Mouse (Mus musculus) stomach, embryonic 15.5 days (tissue): ENCODE results near the gene 4932438A13Rik. TPM values are rescaled to one million over a fixed set of nuclear protein-coding genes. Genes with fewer than 3 reads are reported as not detected.

Experiments used
- ATAC-seq: fragments of 200-750 bp; cut with Nextera tagmentation; 2 replicates; pipeline ENCODE4 v1.8.0; 2017; ENCODE audit warnings: low read depth, moderate number of reproducible peaks, moderate TSS enrichment; ENCODE audit not compliant: insufficient read depth, low FRiP score
- H3K27ac ChIP-seq: fragments of 300-500 bp; sonication (generic); 2 replicates; pipeline ENCODE4 v1.5.1; 2015; ENCODE audit warnings: mild to moderate bottlenecking, inconsistent platforms
- H3K27me3 ChIP-seq: fragments of 300-500 bp; sonication (generic); replicated peaks from 2 replicates; pipeline ENCODE4 v1.6.1; 2015; ENCODE audit warnings: inconsistent platforms
- H3K36me3 ChIP-seq: fragments of 300-500 bp; sonication (generic); 2 replicates; pipeline ENCODE4 v1.6.1; 2015; ENCODE audit warnings: inconsistent platforms
- H3K4me1 ChIP-seq: fragments of 300-500 bp; sonication (generic); 2 replicates; pipeline ENCODE4 v1.6.1; 2015; ENCODE audit warnings: inconsistent platforms
- H3K4me2 ChIP-seq: fragments of 300-500 bp; sonication (generic); 2 replicates; pipeline ENCODE4 v1.6.1; 2015; ENCODE audit warnings: mild to moderate bottlenecking, inconsistent platforms
- H3K4me3 ChIP-seq: fragments of 300-500 bp; sonication (generic); replicated peaks from 2 replicates; pipeline ENCODE4 v1.5.1; 2015; ENCODE audit warnings: inconsistent platforms
- H3K9ac ChIP-seq: fragments of 300-500 bp; sonication (generic); 2 replicates; pipeline ENCODE4 v1.6.1; 2015; ENCODE audit warnings: inconsistent platforms
- H3K9me3 ChIP-seq: fragments of 300-500 bp; sonication (generic); 2 replicates; pipeline ENCODE4 v1.6.1; 2016; ENCODE audit warnings: inconsistent platforms
- WGBS: fragments of 180-500 bp; shearing (Covaris S2); methylation state at CpG from one replicate; pipeline ENCODE4 v1.1.7; 2015; 5-methylcytosine and 5-hydroxymethylcytosine counted together
- polyA plus RNA-seq: library from polyadenylated mRNA; unstranded; fragments of >200 nt; fragmentation: Nextera tagmentation; extraction: Ambion mirVana; gene quantifications from 2 replicates; pipeline ENCODE4 v1.2.1, GENCODE M21; 2015

Gene 4932438A13Rik
- polyA plus RNA-seq, 1 experiment from 2014 or later: 39.0 TPM

- H3K4me1 ChIP-seq: no peaks in the 10 kb centered on the region
- H3K27me3 ChIP-seq: no peaks in the 10 kb centered on the region
- H3K27ac ChIP-seq: no peak overlapping the region
- H3K9me3 ChIP-seq: no peaks in the 10 kb centered on the region
- no peak overlapping the region for H3K9ac ChIP-seq
- H3K4me3 ChIP-seq: no peak overlapping the region
- ATAC-seq: no peak
- WGBS: 17% methylated on average over 12 of the region's 12 CpGs
- H3K4me2 ChIP-seq: peak overlapping the region; percentile 23; the same call in 1 of the 2 replicates
- H3K36me3 ChIP-seq: no peaks in the 10 kb centered on the region
These were observed 22.0 kb upstream of the 4932438A13Rik start for GRCm38 (mm10) chr3:36840650-36841555.

GRCm38 (mm10) chr3:36853733-36854440, 9.0 kb upstream of the 4932438A13Rik start:
- H3K27ac ChIP-seq: no peak overlapping the region

GRCm38 (mm10) chr3:36861411-36862410, 1.2 kb upstream of the 4932438A13Rik start:
- Histone ChIP-seq H3K27ac (no peak overlapping the region), H3K4me2 (peak overlapping the region; percentile 63; the same call in 1 of the 2 replicates), H3K9me3 (no peaks in the 10 kb centered on the region), H3K27me3 (no peaks in the 10 kb centered on the region), H3K9ac (no peak overlapping the region), H3K4me1 (no peaks in the 10 kb centered on the region), H3K36me3 (peaks cover 4% of the 10 kb centered on the region; the same call in 1 of the 2 replicates), H3K4me3 (no peak overlapping the region)
- ATAC-seq: no peak
- WGBS: 81% methylated on average over 3 of the region's 3 CpGs

More at GRCm38 (mm10) chr3:36853733-36854440, 9.0 kb upstream of the 4932438A13Rik start:
- H3K27me3 ChIP-seq: no peaks in the 10 kb centered on the region
- H3K4me1 ChIP-seq: no peaks in the 10 kb centered on the region
- WGBS: 34% methylated on average over 10 of the region's 10 CpGs
- no peak overlapping the region for H3K4me3 ChIP-seq
- no peaks in the 10 kb centered on the region for H3K9me3 ChIP-seq
- no peak for ATAC-seq
- H3K36me3 ChIP-seq: no peaks in the 10 kb centered on the region
- H3K9ac ChIP-seq: no peak overlapping the region
- H3K4me2 ChIP-seq: peak overlapping the region; percentile 30

- H3K27me3 ChIP-seq: no peaks in the 10 kb centered on the region
- H3K9ac ChIP-seq: peak overlapping the region; percentile 68
- H3K4me2 ChIP-seq: peak overlapping the region; percentile 63
- peaks cover 8% of the 10 kb centered on the region; the same call in 1 of the 2 replicates for H3K36me3 ChIP-seq
- peak; percentile 36; the same call in 1 of the 2 replicates for ATAC-seq
- peak overlapping the region; percentile 87 for H3K4me3 ChIP-seq
- H3K27ac ChIP-seq: peak overlapping the region; percentile 77
- no peaks in the 10 kb centered on the region for H3K9me3 ChIP-seq
- H3K4me1 ChIP-seq: no peaks in the 10 kb centered on the region
- under 1% methylated on average over 19 of the region's 23 CpGs for WGBS
These were observed 523 bp downstream of the 4932438A13Rik start for GRCm38 (mm10) chr3:36863427-36863826.

GRCm38 (mm10) chr3:36863881-36864280, 977 bp downstream of the 4932438A13Rik start:
- Histone ChIP-seq H3K4me1 (no peaks in the 10 kb centered on the region), H3K27ac (no peak overlapping the region), H3K4me3 (peak overlapping the region; percentile 87), H3K27me3 (no peaks in the 10 kb centered on the region), H3K4me2 (peak overlapping the region; percentile 63), H3K9ac (peak overlapping the region; percentile 68; the same call in 1 of the 2 replicates), H3K36me3 (peaks cover 8% of the 10 kb centered on the region; the same call in 1 of the 2 replicates), H3K9me3 (no peaks in the 10 kb centered on the region)
- no peak for ATAC-seq
- 55% methylated on average over 4 of the region's 4 CpGs for WGBS

GRCm38 (mm10) chr3:36864466-36864865, 1.6 kb downstream of the 4932438A13Rik start:
- no peaks in the 10 kb centered on the region for H3K4me1 ChIP-seq
- WGBS: 90% methylated on average over 4 of the region's 4 CpGs
- H3K27me3 ChIP-seq: no peaks in the 10 kb centered on the region
- peaks cover 8% of the 10 kb centered on the region; the same call in 1 of the 2 replicates for H3K36me3 ChIP-seq
- no peak overlapping the region for H3K4me3 ChIP-seq
- no peak overlapping the region for H3K9ac ChIP-seq
- H3K27ac ChIP-seq: no peak overlapping the region
- H3K4me2 ChIP-seq: no peak overlapping the region
- ATAC-seq: no peak
- H3K9me3 ChIP-seq: no peaks in the 10 kb centered on the region

- 95% methylated on average over 3 of the region's 3 CpGs for WGBS
- ATAC-seq: no peak
- Histone ChIP-seq H3K9ac (no peak overlapping the region), H3K4me2 (no peak overlapping the region), H3K36me3 (0 out of 2 replicates have a peak, but pooled peaks cover 6% of the 10 kb centered on the region), H3K27me3 (no peaks in the 10 kb centered on the region), H3K4me3 (no peak overlapping the region), H3K27ac (no peak overlapping the region), H3K9me3 (no peaks in the 10 kb centered on the region), H3K4me1 (no peaks in the 10 kb centered on the region)
These were observed 42.5 kb downstream of the 4932438A13Rik start for GRCm38 (mm10) chr3:36905372-36905771.

- no peak overlapping the region for H3K9ac ChIP-seq
- ATAC-seq: no peak
- H3K36me3 ChIP-seq: no peaks in the 10 kb centered on the region
- no peaks in the 10 kb centered on the region for H3K9me3 ChIP-seq
- 86% methylated on average over 2 of the region's 2 CpGs for WGBS
- H3K4me2 ChIP-seq: no peak overlapping the region
- no peaks in the 10 kb centered on the region for H3K4me1 ChIP-seq
- H3K27me3 ChIP-seq: no peaks in the 10 kb centered on the region
- no peak overlapping the region for H3K27ac ChIP-seq
- no peak overlapping the region for H3K4me3 ChIP-seq
These were observed 54.9 kb downstream of the 4932438A13Rik start for GRCm38 (mm10) chr3:36917832-36918231.

- H3K4me1 ChIP-seq: no peaks in the 10 kb centered on the region
- no peaks in the 10 kb centered on the region for H3K27me3 ChIP-seq
- no peaks in the 10 kb centered on the region for H3K36me3 ChIP-seq
- no peaks in the 10 kb centered on the region for H3K9me3 ChIP-seq
- 72% methylated on average over 4 of the region's 4 CpGs for WGBS
- H3K9ac ChIP-seq: no peak overlapping the region
- no peak for ATAC-seq
- no peak overlapping the region for H3K27ac ChIP-seq
- no peak overlapping the region for H3K4me2 ChIP-seq
- no peak overlapping the region for H3K4me3 ChIP-seq
These were observed 55.4 kb downstream of the 4932438A13Rik start for GRCm38 (mm10) chr3:36918322-36918721.

GRCm38 (mm10) chr3:36941572-36941971, 78.7 kb downstream of the 4932438A13Rik start:
- no peaks in the 10 kb centered on the region for H3K36me3 ChIP-seq
- no peaks in the 10 kb centered on the region for H3K4me1 ChIP-seq
- no peak for ATAC-seq
- 43% methylated on average over 5 of the region's 5 CpGs for WGBS
- H3K4me3 ChIP-seq: no peak overlapping the region
- no peak overlapping the region for H3K9ac ChIP-seq
- no peak overlapping the region for H3K27ac ChIP-seq
- no peak overlapping the region for H3K4me2 ChIP-seq
- H3K27me3 ChIP-seq: no peaks in the 10 kb centered on the region
- no peaks in the 10 kb centered on the region for H3K9me3 ChIP-seq

GRCm38 (mm10) chr3:36942108-36942507, 79.2 kb downstream of the 4932438A13Rik start:
- no peak for ATAC-seq
- no peak overlapping the region for H3K9ac ChIP-seq
- 56% methylated on average over 6 of the region's 6 CpGs for WGBS

More at GRCm38 (mm10) chr3:36942108-36942507, 79.2 kb downstream of the 4932438A13Rik start:
- Histone ChIP-seq H3K4me2 (no peak overlapping the region), H3K27ac (no peak overlapping the region), H3K4me1 (no peaks in the 10 kb centered on the region), H3K9me3 (no peaks in the 10 kb centered on the region), H3K4me3 (no peak overlapping the region), H3K36me3 (no peaks in the 10 kb centered on the region), H3K27me3 (no peaks in the 10 kb centered on the region)
